Mouse (Mus musculus) forebrain, embryonic 16.5 days (tissue): ENCODE measurements at regions not wholly inside any gene's neighbourhood (a gene's known extent, or its start where the extent isn't known, plus 50 kb on each side); places are given as distances from the start of the nearest gene placed in this dataset.
A peak's percentile ranks its signal among the peaks of the same experiment; 100 is the strongest.

ENCODE experiments used
- ATAC-seq: fragments of 200-750 bp; cut with Nextera tagmentation; 2 replicates; pipeline ENCODE4 v1.8.0; 2017; ENCODE audit warnings: mild to moderate bottlenecking, moderate library complexity
- H3K27ac ChIP-seq: fragments of 300-500 bp; sonication (generic); 2 replicates; pipeline ENCODE4 v1.5.1; 2014; ENCODE audit warnings: low read length, control low read depth
- H3K27me3 ChIP-seq: fragments of 300-500 bp; sonication (generic); replicated peaks from 2 replicates; pipeline ENCODE4 v1.6.1; 2014; ENCODE audit warnings: low read length; ENCODE audit not compliant: control insufficient read depth, insufficient read depth
- H3K36me3 ChIP-seq: fragments of 300-500 bp; sonication (generic); 2 replicates; pipeline ENCODE4 v1.6.1; 2014; ENCODE audit not compliant: control insufficient read depth, insufficient read depth
- H3K4me1 ChIP-seq: fragments of 300-500 bp; sonication (generic); replicated peaks from 2 replicates; pipeline ENCODE4 v1.6.1; 2014; ENCODE audit warnings: low read length; ENCODE audit not compliant: control insufficient read depth, insufficient read depth
- H3K4me2 ChIP-seq: fragments of 300-500 bp; sonication (generic); 2 replicates; pipeline ENCODE4 v1.6.1; 2014; ENCODE audit warnings: mild to moderate bottlenecking, low read length, control low read depth
- H3K4me3 ChIP-seq: fragments of 300-500 bp; sonication (generic); replicated peaks from 2 replicates; pipeline ENCODE4 v1.5.1; 2014; ENCODE audit warnings: mild to moderate bottlenecking, low read length, control low read depth
- H3K9ac ChIP-seq: fragments of 300-500 bp; sonication (generic); replicated peaks from 2 replicates; pipeline ENCODE4 v1.6.1; 2014; ENCODE audit warnings: low read depth, low read length, control low read depth
- H3K9me3 ChIP-seq: fragments of 300-500 bp; sonication (generic); 2 replicates; pipeline ENCODE4 v1.6.1; 2016; ENCODE audit warnings: low read length; ENCODE audit not compliant: control insufficient read depth
- WGBS: fragments of 180-500 bp; shearing (Covaris S2); extraction: QIAGEN DNeasy Blood & Tissue Kit; methylation state at CpG from one replicate; pipeline ENCODE4 v1.1.7; 2014; 5-methylcytosine and 5-hydroxymethylcytosine counted together

GRCm38 (mm10) chr12:29237516-29237915 is 290.7 kb upstream of the Myt1l start:
- ATAC-seq: peak; percentile 15; the same call in 1 of the 2 replicates
- no peak overlapping the region for H3K4me3 ChIP-seq
- WGBS: 36% methylated on average over 5 of the region's 5 CpGs
- H3K4me1 ChIP-seq: peaks cover 30% of the 10 kb centered on the region
- no peaks in the 10 kb centered on the region for H3K9me3 ChIP-seq
- H3K9ac ChIP-seq: no peak overlapping the region
- no peaks in the 10 kb centered on the region for H3K36me3 ChIP-seq
- no peak overlapping the region for H3K4me2 ChIP-seq
- no peak overlapping the region for H3K27ac ChIP-seq
- H3K27me3 ChIP-seq: no peaks in the 10 kb centered on the region

- ATAC-seq: peak; percentile 35; the same call in 1 of the 2 replicates
- Histone ChIP-seq H3K4me2 (no peak overlapping the region), H3K9ac (0 out of 2 replicates have a peak overlapping the region, but pooled peaks have one; percentile 25), H3K4me1 (peaks cover 20% of the 10 kb centered on the region), H3K27ac (peak overlapping the region; percentile 87), H3K9me3 (no peaks in the 10 kb centered on the region), H3K36me3 (no peaks in the 10 kb centered on the region), H3K27me3 (no peaks in the 10 kb centered on the region), H3K4me3 (no peak overlapping the region)
- 83% methylated on average over 3 of the region's 3 CpGs for WGBS
Observed at GRCm38 (mm10) chr12:29239482-29239881, 288.7 kb upstream of the Myt1l start.

GRCm38 (mm10) chr12:29239975-29240374 is 288.2 kb upstream of the Myt1l start:
- Histone ChIP-seq H3K4me2 (no peak overlapping the region), H3K36me3 (no peaks in the 10 kb centered on the region), H3K27me3 (no peaks in the 10 kb centered on the region), H3K9ac (0 out of 2 replicates have a peak overlapping the region, but pooled peaks have one; percentile 25), H3K4me1 (peaks cover 20% of the 10 kb centered on the region), H3K9me3 (no peaks in the 10 kb centered on the region), H3K4me3 (no peak overlapping the region), H3K27ac (peak overlapping the region; percentile 87)
- ATAC-seq: peak; percentile 93
- 19% methylated on average over 5 of the region's 5 CpGs for WGBS

- Histone ChIP-seq H3K9ac (no peak overlapping the region), H3K9me3 (no peaks in the 10 kb centered on the region), H3K36me3 (no peaks in the 10 kb centered on the region), H3K27ac (no peak overlapping the region), H3K4me3 (no peak overlapping the region), H3K4me2 (no peak overlapping the region), H3K4me1 (peaks cover 26% of the 10 kb centered on the region), H3K27me3 (no peaks in the 10 kb centered on the region)
- WGBS: 77% methylated on average over 5 of the region's 5 CpGs
- ATAC-seq: no peak
Observed at GRCm38 (mm10) chr12:29243087-29243486, 285.1 kb upstream of the Myt1l start.

GRCm38 (mm10) chr12:29246041-29246440 is 282.1 kb upstream of the Myt1l start:
- H3K27me3 ChIP-seq: no peaks in the 10 kb centered on the region
- H3K4me1 ChIP-seq: peaks cover 12% of the 10 kb centered on the region
- H3K9me3 ChIP-seq: no peaks in the 10 kb centered on the region
- no peak overlapping the region for H3K4me3 ChIP-seq
- peak; percentile 14; the same call in 1 of the 2 replicates for ATAC-seq
- H3K9ac ChIP-seq: no peak overlapping the region
- WGBS: 61% methylated on average over 3 of the region's 3 CpGs
- no peak overlapping the region for H3K4me2 ChIP-seq
- peak overlapping the region; percentile 25; the same call in 1 of the 2 replicates for H3K27ac ChIP-seq
- no peaks in the 10 kb centered on the region for H3K36me3 ChIP-seq

GRCm38 (mm10) chr12:29247356-29247755 is 280.8 kb upstream of the Myt1l start:
- Histone ChIP-seq H3K4me2 (no peak overlapping the region), H3K9me3 (no peaks in the 10 kb centered on the region), H3K9ac (no peak overlapping the region), H3K4me3 (no peak overlapping the region), H3K4me1 (peaks cover 12% of the 10 kb centered on the region), H3K36me3 (no peaks in the 10 kb centered on the region), H3K27me3 (no peaks in the 10 kb centered on the region), H3K27ac (peak overlapping the region; percentile 49; the same call in 1 of the 2 replicates)
- 31% methylated on average over 5 of the region's 5 CpGs for WGBS
- peak; percentile 80 for ATAC-seq

- no peaks in the 10 kb centered on the region for H3K27me3 ChIP-seq
- peaks cover 12% of the 10 kb centered on the region for H3K4me1 ChIP-seq
- no peak overlapping the region for H3K4me3 ChIP-seq
- H3K9ac ChIP-seq: no peak overlapping the region
- no peak overlapping the region for H3K27ac ChIP-seq
- no peak for ATAC-seq
- no peak overlapping the region for H3K4me2 ChIP-seq
- H3K9me3 ChIP-seq: no peaks in the 10 kb centered on the region
- H3K36me3 ChIP-seq: no peaks in the 10 kb centered on the region
- WGBS: 86% methylated on average over 10 of the region's 10 CpGs
Observed at GRCm38 (mm10) chr12:29248459-29248858, 279.7 kb upstream of the Myt1l start.

- H3K4me1 ChIP-seq: peaks cover 23% of the 10 kb centered on the region
- H3K4me2 ChIP-seq: no peak overlapping the region
- H3K9ac ChIP-seq: no peak overlapping the region
- H3K27ac ChIP-seq: no peak overlapping the region
- 99% methylated on average over 4 of the region's 4 CpGs for WGBS
- H3K9me3 ChIP-seq: no peaks in the 10 kb centered on the region
- no peaks in the 10 kb centered on the region for H3K27me3 ChIP-seq
- no peak overlapping the region for H3K4me3 ChIP-seq
- no peaks in the 10 kb centered on the region for H3K36me3 ChIP-seq
- no peak for ATAC-seq
Observed at GRCm38 (mm10) chr12:29256103-29256502, 272.1 kb upstream of the Myt1l start.

GRCm38 (mm10) chr12:29257011-29257734 is 271.0 kb upstream of the Myt1l start:
- peak overlapping the region; percentile 51; the same call in 1 of the 2 replicates for H3K27ac ChIP-seq
- no peaks in the 10 kb centered on the region for H3K9me3 ChIP-seq
- no peaks in the 10 kb centered on the region for H3K27me3 ChIP-seq
- H3K4me1 ChIP-seq: peaks cover 23% of the 10 kb centered on the region
- no peak overlapping the region for H3K4me3 ChIP-seq
- ATAC-seq: peak; percentile 34
- 5% methylated on average over 7 of the region's 7 CpGs for WGBS
- 0 out of 2 replicates have a peak overlapping the region, but pooled peaks have one; percentile 31 for H3K9ac ChIP-seq
- no peak overlapping the region for H3K4me2 ChIP-seq
- H3K36me3 ChIP-seq: no peaks in the 10 kb centered on the region
